Mouse (Mus musculus) midbrain, embryonic 14.5 days (tissue): ENCODE results near the gene Porcn. TPM values are rescaled to one million over a fixed set of nuclear protein-coding genes. Genes with fewer than 3 reads are reported as not detected.
A peak's percentile ranks its signal among the peaks of the same experiment; 100 is the strongest.

ENCODE experiments used
- ATAC-seq: fragments of 200-750 bp; cut with Nextera tagmentation; 2 replicates; pipeline ENCODE4 v1.8.0; 2017; ENCODE audit warnings: moderate number of reproducible peaks, moderate library complexity; ENCODE audit not compliant: low FRiP score, low TSS enrichment
- DNase-seq: peaks from one replicate; pipeline ENCODE4 v3.0.0-alpha.2; 2015
- H3K27ac ChIP-seq: fragments of 300-500 bp; sonication (generic); replicated peaks from 2 replicates; pipeline ENCODE4 v1.5.1; 2014; ENCODE audit warnings: mild to moderate bottlenecking, low read depth, low read length, moderate library complexity
- H3K27me3 ChIP-seq: fragments of 300-500 bp; sonication (generic); 2 replicates; pipeline ENCODE4 v1.6.1; 2014; ENCODE audit warnings: low read length, control low read depth, mixed read lengths; ENCODE audit not compliant: control insufficient read depth, insufficient read depth
- H3K36me3 ChIP-seq: fragments of 300-500 bp; sonication (generic); 2 replicates; pipeline ENCODE4 v1.6.1; 2014; ENCODE audit warnings: low read length, control low read depth; ENCODE audit not compliant: control insufficient read depth, insufficient read depth
- H3K4me1 ChIP-seq: fragments of 300-500 bp; sonication (generic); 2 replicates; pipeline ENCODE4 v1.6.1; 2014; ENCODE audit warnings: mild to moderate bottlenecking, antibody characterized with exemption, low read length, control low read depth; ENCODE audit not compliant: control insufficient read depth, insufficient read depth
- H3K4me2 ChIP-seq: fragments of 300-500 bp; sonication (generic); 2 replicates; pipeline ENCODE4 v1.6.1; 2014; ENCODE audit warnings: mild to moderate bottlenecking, low read length, moderate library complexity
- H3K4me3 ChIP-seq: fragments of 300-500 bp; sonication (generic); replicated peaks from 2 replicates; pipeline ENCODE4 v1.5.1; 2014; ENCODE audit warnings: low read depth, low read length
- H3K9ac ChIP-seq: fragments of 300-500 bp; sonication (generic); replicated peaks from 2 replicates; pipeline ENCODE4 v1.6.1; 2014; ENCODE audit warnings: mild to moderate bottlenecking, low read length, moderate library complexity
- H3K9me3 ChIP-seq: fragments of 300-500 bp; sonication (generic); 2 replicates; pipeline ENCODE4 v1.6.1; 2016; ENCODE audit warnings: low read length, control low read depth, mixed read lengths; ENCODE audit not compliant: control insufficient read depth
- WGBS: fragments of 180-500 bp; shearing (Covaris S2); extraction: QIAGEN DNeasy Blood & Tissue Kit; methylation state at CpG from one replicate; pipeline ENCODE4 v1.1.7; 2014; 5-methylcytosine and 5-hydroxymethylcytosine counted together
- polyA plus RNA-seq: library from polyadenylated mRNA; unstranded; fragments of >200 nt; fragmentation: Nextera tagmentation; extraction: Ambion mirVana; gene quantifications from 2 replicates; pipeline ENCODE4 v1.2.1, GENCODE M21; 2014

Gene Porcn
- polyA plus RNA-seq, 1 experiment from 2014 or later: 45.5 TPM

GRCm38 (mm10) chrX:8211490-8212207, 5.3 kb upstream of the Porcn start:
- Histone ChIP-seq H3K4me3 (no peak overlapping the region), H3K36me3 (no peaks in the 10 kb centered on the region), H3K27me3 (no peaks in the 10 kb centered on the region), H3K9ac (no peak overlapping the region), H3K4me1 (no peaks in the 10 kb centered on the region), H3K27ac (no peak overlapping the region), H3K9me3 (no peaks in the 10 kb centered on the region), H3K4me2 (no peak overlapping the region)
- ATAC-seq (no peak), DNase-seq (no peak)
- 80% methylated on average over 7 of the region's 7 CpGs for WGBS

- Histone ChIP-seq H3K4me3 (no peak overlapping the region), H3K27me3 (no peaks in the 10 kb centered on the region), H3K9ac (no peak overlapping the region), H3K4me2 (no peak overlapping the region), H3K36me3 (no peaks in the 10 kb centered on the region), H3K9me3 (no peaks in the 10 kb centered on the region), H3K27ac (no peak overlapping the region), H3K4me1 (peaks cover 2% of the 10 kb centered on the region; the same call in 1 of the 2 replicates)
- WGBS: 69% methylated on average over 2 of the region's 2 CpGs
- no peak for ATAC-seq
- DNase-seq: no peak
Observed at GRCm38 (mm10) chrX:8209720-8210119, 3.4 kb upstream of the Porcn start.

- H3K4me3 ChIP-seq: peak overlapping the region; percentile 52; the same call in 1 of the 2 replicates
- WGBS: 25% methylated on average over 4 of the region's 4 CpGs
- no peak for ATAC-seq
Observed at GRCm38 (mm10) chrX:8207224-8207623, 899 bp upstream of the Porcn start.

GRCm38 (mm10) chrX:8206694-8207197, 421 bp upstream of the Porcn start:
- Histone ChIP-seq H3K9ac (peak overlapping the region; percentile 32; the same call in 1 of the 2 replicates), H3K27ac (no peak overlapping the region; the same call in 1 of the 2 replicates)
- 20% methylated on average over 11 of the region's 11 CpGs for WGBS

More at GRCm38 (mm10) chrX:8207224-8207623, 899 bp upstream of the Porcn start:
- Histone ChIP-seq H3K36me3 (0 out of 2 replicates have a peak, but pooled peaks cover 3% of the 10 kb centered on the region), H3K9me3 (no peaks in the 10 kb centered on the region), H3K27ac (no peak overlapping the region), H3K4me1 (peaks cover 2% of the 10 kb centered on the region; the same call in 1 of the 2 replicates), H3K9ac (peak overlapping the region; percentile 32; the same call in 1 of the 2 replicates), H3K27me3 (no peaks in the 10 kb centered on the region), H3K4me2 (peak overlapping the region; percentile 58)
- DNase-seq: peak; percentile 1

GRCm38 (mm10) chrX:8205551-8205950, 774 bp downstream of the Porcn start:
- ATAC-seq (no peak), DNase-seq (no peak)
- no peaks in the 10 kb centered on the region for H3K27me3 ChIP-seq
- H3K9ac ChIP-seq: peak overlapping the region; percentile 59; the same call in 1 of the 2 replicates
- peaks cover 2% of the 10 kb centered on the region; the same call in 1 of the 2 replicates for H3K4me1 ChIP-seq
- no peak overlapping the region for H3K27ac ChIP-seq
- 42% methylated on average over 7 of the region's 7 CpGs for WGBS
- H3K4me3 ChIP-seq: peak overlapping the region; percentile 52
- H3K4me2 ChIP-seq: peak overlapping the region; percentile 58
- H3K36me3 ChIP-seq: 0 out of 2 replicates have a peak, but pooled peaks cover 3% of the 10 kb centered on the region
- no peaks in the 10 kb centered on the region for H3K9me3 ChIP-seq

More at GRCm38 (mm10) chrX:8206694-8207197, 421 bp upstream of the Porcn start:
- DNase-seq: peak; percentile 21
- Histone ChIP-seq H3K9me3 (no peaks in the 10 kb centered on the region), H3K27me3 (no peaks in the 10 kb centered on the region), H3K4me1 (peaks cover 2% of the 10 kb centered on the region; the same call in 1 of the 2 replicates), H3K4me3 (peak overlapping the region; percentile 52), H3K36me3 (0 out of 2 replicates have a peak, but pooled peaks cover 3% of the 10 kb centered on the region), H3K4me2 (peak overlapping the region; percentile 58)
- peak; percentile 5; the same call in 1 of the 2 replicates for ATAC-seq

GRCm38 (mm10) chrX:8205088-8205487, 1.2 kb downstream of the Porcn start:
- WGBS: 72% methylated on average over 4 of the region's 4 CpGs
- peak overlapping the region; percentile 52; the same call in 1 of the 2 replicates for H3K4me3 ChIP-seq

GRCm38 (mm10) chrX:8204076-8204475, 2.2 kb downstream of the Porcn start:
- ATAC-seq: no peak
- 88% methylated on average over 10 of the region's 10 CpGs for WGBS

More at GRCm38 (mm10) chrX:8205088-8205487, 1.2 kb downstream of the Porcn start:
- H3K9ac ChIP-seq: no peak overlapping the region
- H3K9me3 ChIP-seq: no peaks in the 10 kb centered on the region
- H3K27ac ChIP-seq: no peak overlapping the region
- no peaks in the 10 kb centered on the region for H3K27me3 ChIP-seq
- ATAC-seq (no peak), DNase-seq (no peak)
- H3K4me2 ChIP-seq: peak overlapping the region; percentile 58
- H3K36me3 ChIP-seq: 0 out of 2 replicates have a peak, but pooled peaks cover 3% of the 10 kb centered on the region
- H3K4me1 ChIP-seq: peaks cover 2% of the 10 kb centered on the region; the same call in 1 of the 2 replicates

GRCm38 (mm10) chrX:8203105-8203504, 3.2 kb downstream of the Porcn start:
- no peak overlapping the region for H3K4me3 ChIP-seq
- H3K4me2 ChIP-seq: no peak overlapping the region
- no peak for DNase-seq
- H3K36me3 ChIP-seq: 0 out of 2 replicates have a peak, but pooled peaks cover 6% of the 10 kb centered on the region
- no peaks in the 10 kb centered on the region for H3K27me3 ChIP-seq
- no peak overlapping the region for H3K27ac ChIP-seq
- peaks cover 2% of the 10 kb centered on the region; the same call in 1 of the 2 replicates for H3K4me1 ChIP-seq
- no peaks in the 10 kb centered on the region for H3K9me3 ChIP-seq
- WGBS: 90% methylated on average over 14 of the region's 14 CpGs
- no peak overlapping the region for H3K9ac ChIP-seq
- ATAC-seq: no peak

More at GRCm38 (mm10) chrX:8204076-8204475, 2.2 kb downstream of the Porcn start:
- no peak overlapping the region for H3K4me3 ChIP-seq
- no peaks in the 10 kb centered on the region for H3K9me3 ChIP-seq
- DNase-seq: no peak
- no peaks in the 10 kb centered on the region for H3K27me3 ChIP-seq
- H3K36me3 ChIP-seq: 0 out of 2 replicates have a peak, but pooled peaks cover 3% of the 10 kb centered on the region
- H3K4me1 ChIP-seq: peaks cover 2% of the 10 kb centered on the region; the same call in 1 of the 2 replicates
- no peak overlapping the region for H3K9ac ChIP-seq
- no peak overlapping the region for H3K27ac ChIP-seq
- no peak overlapping the region for H3K4me2 ChIP-seq
